Mouse (Mus musculus) erythroblast, embryonic 14.5 days (primary cell): ENCODE measurements around the gene S1pr3. TPM values are rescaled to one million over a fixed set of nuclear protein-coding genes. Genes with fewer than 3 reads are reported as not detected.

Experiments used
- H3K27me3 ChIP-seq: 2 replicates; pipeline ENCODE4 v1.6.1; 2012; ENCODE audit warnings: inconsistent platforms; ENCODE audit not compliant: control insufficient read depth
- H3K36me3 ChIP-seq: 2 replicates; pipeline ENCODE4 v1.6.1; 2012; ENCODE audit warnings: mild to moderate bottlenecking, inconsistent platforms; ENCODE audit not compliant: control insufficient read depth
- H3K4me1 ChIP-seq: 2 replicates; pipeline ENCODE4 v1.6.1; 2012; ENCODE audit warnings: inconsistent platforms; ENCODE audit not compliant: control insufficient read depth
- H3K4me3 ChIP-seq: replicated peaks from 2 replicates; pipeline ENCODE3; 2012; ENCODE audit warnings: moderate library complexity, mild to moderate bottlenecking, inconsistent platforms
- H3K9me3 ChIP-seq: 2 replicates; pipeline ENCODE4 v1.6.1; 2012; ENCODE audit warnings: low read length, inconsistent platforms, mixed read lengths; ENCODE audit not compliant: control insufficient read depth
- GATA1 ChIP-seq: IDR thresholded peaks from 2 replicates; pipeline ENCODE4 v1.6.1; 2012; ENCODE audit warnings: low read length, inconsistent platforms, mixed read lengths
- TAL1 ChIP-seq: IDR thresholded peaks from 3 replicates; pipeline ENCODE4 v1.6.1; 2012; ENCODE audit warnings: low read length, inconsistent platforms, mixed read lengths
- polyA plus RNA-seq: library from polyadenylated mRNA; stranded (reverse); fragments of >175 nt; gene quantifications from 2 replicates; pipeline ENCODE4 v1.2.3, GENCODE M21; 2012

The S1pr3 gene
- polyA plus RNA-seq, 1 experiment = 0.02 TPM

DNA sequence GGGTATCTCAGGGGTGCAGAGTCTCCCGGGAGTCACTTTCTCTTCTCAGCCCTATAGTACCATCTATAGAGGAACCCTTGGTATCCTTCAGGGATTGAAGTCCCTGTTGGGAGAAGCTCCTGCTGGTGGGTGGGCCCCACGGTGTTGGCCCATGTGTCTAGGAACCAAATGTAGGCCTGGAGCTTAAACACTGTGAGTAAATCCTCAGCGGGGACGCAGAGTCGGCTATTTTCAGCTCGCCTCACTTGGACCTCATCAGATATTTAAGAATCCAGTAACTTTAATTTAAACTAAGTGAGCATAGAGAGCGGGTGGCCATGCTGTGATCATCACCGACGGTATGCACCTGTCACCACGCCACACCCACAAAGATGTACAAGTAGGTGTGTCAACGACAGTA is 8.3 kb downstream of the S1pr3 start:
- no peaks in the 10 kb centered on the region for H3K4me1 ChIP-seq
- no peaks in the 10 kb centered on the region for H3K27me3 ChIP-seq
- peaks cover 4% of the 10 kb centered on the region for H3K9me3 ChIP-seq
- TF ChIP-seq TAL1 = no peak
- H3K36me3 ChIP-seq = no peaks in the 10 kb centered on the region
- H3K4me3 ChIP-seq = no peak overlapping the region

DNA sequence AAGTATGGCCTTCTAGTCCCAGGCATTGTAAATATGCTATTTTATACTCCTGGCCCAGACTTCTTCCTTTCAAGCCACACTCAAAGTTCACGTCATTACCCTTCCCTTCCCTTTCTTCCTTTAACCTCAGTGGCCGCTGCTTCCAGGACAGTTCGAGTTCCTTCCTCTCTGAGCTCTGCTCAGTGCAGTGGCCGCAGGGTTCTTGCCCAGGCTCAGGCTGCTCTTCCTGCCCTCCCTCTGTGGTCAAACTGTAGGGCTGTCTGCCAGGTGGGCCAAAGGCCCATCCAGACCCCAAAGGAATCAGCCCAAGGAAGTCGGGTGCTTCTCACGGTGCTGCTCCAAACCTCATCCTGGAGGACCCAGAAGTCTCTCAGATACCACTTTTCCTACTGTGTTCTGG is 9.4 kb downstream of the S1pr3 start:
- Histone ChIP-seq H3K4me3 (no peak overlapping the region), H3K4me1 (no peaks in the 10 kb centered on the region), H3K36me3 (no peaks in the 10 kb centered on the region), H3K9me3 (peaks cover 4% of the 10 kb centered on the region), H3K27me3 (no peaks in the 10 kb centered on the region)
- TF ChIP-seq GATA1 = no peak
- no peak for TF ChIP-seq TAL1

DNA sequence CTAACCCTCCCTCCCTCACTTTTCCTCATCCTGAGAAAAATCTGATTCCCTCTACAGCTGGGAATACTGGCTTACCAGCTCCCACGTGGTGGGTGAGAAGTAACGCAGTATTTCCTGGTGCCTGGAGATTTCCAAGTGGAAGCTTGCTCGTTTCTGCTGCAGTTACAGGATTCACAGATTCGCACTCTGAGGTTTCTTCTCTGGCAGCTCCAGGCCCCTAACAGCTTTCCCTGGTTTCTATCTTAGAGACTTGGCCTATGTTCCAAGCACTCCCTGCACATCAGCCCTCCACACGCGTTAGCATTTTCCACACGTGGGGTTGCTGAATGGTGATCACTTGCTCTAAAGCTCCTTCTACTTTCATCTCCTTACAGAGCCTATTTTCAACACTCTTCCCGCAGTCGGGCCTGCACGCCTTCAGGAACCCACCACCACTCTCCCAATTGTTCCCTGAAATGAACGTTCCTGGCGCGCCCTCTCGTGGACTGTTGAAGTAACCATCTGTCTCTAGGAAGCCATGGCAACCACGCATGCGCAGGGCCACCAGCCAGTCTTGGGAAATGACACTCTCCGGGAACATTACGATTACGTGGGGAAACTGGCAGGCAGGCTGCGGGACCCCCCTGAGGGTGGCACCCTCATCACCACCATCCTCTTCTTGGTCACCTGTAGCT is 10.0 kb downstream of the S1pr3 start:
- H3K36me3 ChIP-seq = no peaks in the 10 kb centered on the region
- peaks cover 4% of the 10 kb centered on the region for H3K9me3 ChIP-seq
- TF ChIP-seq TAL1 (no peak), GATA1 (no peak)
- no peaks in the 10 kb centered on the region for H3K27me3 ChIP-seq
- no peak overlapping the region for H3K4me3 ChIP-seq
- no peaks in the 10 kb centered on the region for H3K4me1 ChIP-seq

DNA sequence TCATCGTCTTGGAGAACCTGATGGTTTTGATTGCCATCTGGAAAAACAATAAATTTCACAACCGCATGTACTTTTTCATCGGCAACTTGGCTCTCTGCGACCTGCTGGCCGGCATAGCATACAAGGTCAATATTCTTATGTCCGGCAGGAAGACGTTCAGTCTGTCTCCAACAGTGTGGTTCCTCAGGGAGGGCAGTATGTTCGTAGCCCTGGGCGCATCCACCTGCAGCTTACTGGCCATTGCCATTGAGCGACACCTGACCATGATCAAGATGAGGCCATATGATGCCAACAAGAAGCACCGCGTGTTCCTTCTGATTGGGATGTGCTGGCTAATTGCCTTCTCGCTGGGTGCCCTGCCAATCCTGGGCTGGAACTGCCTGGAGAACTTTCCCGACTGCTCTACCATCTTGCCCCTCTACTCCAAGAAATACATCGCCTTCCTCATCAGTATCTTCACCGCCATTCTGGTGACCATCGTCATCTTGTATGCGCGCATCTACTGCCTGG is 10.6 kb downstream of the S1pr3 start:
- TF ChIP-seq GATA1 (no peak), TAL1 (no peak)
- Histone ChIP-seq H3K36me3 (no peaks in the 10 kb centered on the region), H3K4me3 (no peak overlapping the region), H3K4me1 (no peaks in the 10 kb centered on the region), H3K9me3 (peaks cover 4% of the 10 kb centered on the region), H3K27me3 (no peaks in the 10 kb centered on the region)

DNA sequence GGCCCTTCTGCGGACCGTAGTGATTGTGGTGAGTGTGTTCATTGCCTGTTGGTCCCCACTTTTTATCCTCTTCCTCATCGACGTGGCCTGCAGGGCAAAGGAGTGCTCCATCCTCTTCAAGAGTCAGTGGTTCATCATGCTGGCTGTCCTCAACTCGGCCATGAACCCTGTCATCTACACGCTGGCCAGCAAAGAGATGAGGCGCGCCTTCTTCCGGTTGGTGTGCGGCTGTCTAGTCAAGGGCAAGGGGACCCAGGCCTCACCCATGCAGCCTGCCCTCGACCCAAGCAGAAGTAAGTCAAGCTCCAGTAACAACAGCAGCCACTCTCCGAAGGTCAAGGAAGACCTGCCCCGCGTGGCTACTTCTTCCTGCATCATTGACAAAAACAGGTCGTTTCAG is 11.1 kb downstream of the S1pr3 start:
- Histone ChIP-seq H3K9me3 (peaks cover 4% of the 10 kb centered on the region), H3K4me1 (no peaks in the 10 kb centered on the region), H3K4me3 (no peak overlapping the region), H3K27me3 (no peaks in the 10 kb centered on the region), H3K36me3 (no peaks in the 10 kb centered on the region)
- TF ChIP-seq GATA1 (no peak), TAL1 (no peak)

DNA sequence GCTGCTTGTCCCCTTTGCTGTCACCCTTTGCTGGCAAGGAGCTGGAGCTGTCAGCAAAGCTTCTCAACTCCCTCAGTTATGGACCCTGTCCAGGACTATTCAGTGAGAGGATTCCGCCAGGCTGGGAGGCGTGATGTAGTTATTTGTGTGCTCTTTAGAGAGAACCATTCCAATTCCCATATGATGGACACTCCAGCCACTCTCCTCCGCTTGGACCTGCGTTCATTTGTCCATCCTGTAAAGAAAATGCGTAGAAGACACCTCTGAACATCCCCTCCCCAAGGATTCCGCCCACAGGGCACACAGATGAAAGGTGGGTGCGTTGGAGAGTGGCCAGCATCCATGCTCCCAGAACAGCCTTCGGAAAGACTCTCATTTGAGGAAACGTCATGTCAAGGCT is 12.4 kb downstream of the S1pr3 start:
- Histone ChIP-seq H3K9me3 (no peaks in the 10 kb centered on the region), H3K27me3 (no peaks in the 10 kb centered on the region), H3K4me3 (no peak overlapping the region), H3K36me3 (no peaks in the 10 kb centered on the region), H3K4me1 (no peaks in the 10 kb centered on the region)
- TF ChIP-seq TAL1 = no peak
- TF ChIP-seq GATA1 = no peak

DNA sequence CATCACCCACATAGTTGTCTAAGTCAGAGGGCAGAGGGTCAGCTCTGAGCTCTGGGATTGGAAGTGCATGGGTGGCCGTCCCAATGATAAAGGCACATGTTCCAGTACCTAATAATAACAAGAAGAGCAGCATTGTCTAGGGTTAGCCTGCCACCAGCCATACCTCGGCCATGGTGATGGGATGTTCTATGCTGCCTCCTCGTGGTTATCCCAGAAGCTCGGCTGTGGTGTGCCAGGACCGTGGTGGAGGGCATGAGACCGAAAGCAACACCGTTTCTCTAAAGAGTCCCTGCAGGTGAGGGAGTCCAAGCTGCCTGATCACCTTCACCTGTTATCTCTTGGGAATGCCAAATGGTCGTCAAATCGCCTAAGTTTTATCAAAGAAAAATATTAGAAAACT is 15.2 kb downstream of the S1pr3 start:
- H3K36me3 ChIP-seq = no peaks in the 10 kb centered on the region
- H3K4me1 ChIP-seq = no peaks in the 10 kb centered on the region
- H3K4me3 ChIP-seq = no peak overlapping the region
- no peaks in the 10 kb centered on the region for H3K9me3 ChIP-seq
- TF ChIP-seq GATA1 (no peak), TAL1 (no peak)
- no peaks in the 10 kb centered on the region for H3K27me3 ChIP-seq

DNA sequence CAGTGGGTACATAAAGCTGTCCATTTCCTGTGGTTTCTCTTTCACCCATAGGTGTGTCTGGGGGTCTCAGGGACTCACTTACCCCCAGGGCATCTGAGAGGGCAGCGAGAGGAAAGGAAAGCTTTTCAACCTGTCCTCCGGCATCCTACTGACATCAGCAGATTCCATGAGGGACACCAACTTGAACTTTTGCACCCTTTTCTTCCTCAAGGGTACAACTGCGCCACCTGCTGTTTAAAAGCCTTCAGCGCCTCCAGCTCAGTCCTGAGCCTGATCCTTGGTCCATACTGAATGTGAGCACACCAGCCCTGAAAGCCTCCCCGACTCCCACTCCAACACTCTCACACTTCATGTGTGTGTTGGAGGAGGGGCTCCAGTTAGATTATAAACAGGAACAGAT is 16.2 kb downstream of the S1pr3 start:
- H3K4me1 ChIP-seq = no peaks in the 10 kb centered on the region
- H3K9me3 ChIP-seq = no peaks in the 10 kb centered on the region
- no peaks in the 10 kb centered on the region for H3K36me3 ChIP-seq
- TF ChIP-seq GATA1 = no peak
- no peak for TF ChIP-seq TAL1
- no peaks in the 10 kb centered on the region for H3K27me3 ChIP-seq
- no peak overlapping the region for H3K4me3 ChIP-seq

DNA sequence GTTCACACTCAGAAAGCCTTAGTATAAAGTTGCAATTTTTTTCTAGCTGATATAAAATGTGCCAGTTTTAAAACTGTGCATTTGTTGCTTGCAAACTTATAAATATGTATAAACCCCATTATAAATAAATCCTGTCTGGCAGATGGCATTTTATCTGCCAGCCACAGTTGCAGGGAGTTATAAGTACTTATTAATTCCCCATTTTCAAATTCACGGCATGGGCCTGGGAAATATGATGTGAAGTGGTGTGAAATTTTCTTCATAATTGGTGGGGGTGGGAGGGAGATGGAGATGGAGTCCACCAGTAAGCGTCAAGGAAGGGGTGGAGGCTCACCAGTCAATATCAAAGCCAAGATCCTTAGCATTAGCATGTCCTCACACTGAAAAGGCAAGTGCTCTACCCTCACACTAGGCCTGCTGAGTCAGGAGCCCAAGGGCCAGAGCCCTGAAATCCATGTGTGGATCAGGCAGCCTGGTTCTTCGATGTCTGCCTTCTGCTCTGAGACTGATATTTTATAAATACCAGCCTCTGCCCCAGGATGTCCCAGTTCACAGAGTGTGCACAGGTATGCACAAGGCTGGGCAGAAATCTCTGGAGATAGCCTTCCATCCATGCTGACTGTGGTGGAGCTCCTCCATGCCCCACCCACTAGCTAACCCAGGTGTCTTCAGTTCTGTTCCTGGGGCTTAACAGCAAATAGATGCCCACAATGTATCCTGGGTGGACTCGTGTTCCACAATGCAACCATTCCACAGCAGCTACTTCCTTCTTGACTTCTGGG is 17.4 kb downstream of the S1pr3 start:
- TF ChIP-seq TAL1 = no peak
- TF ChIP-seq GATA1 = no peak
- Histone ChIP-seq H3K36me3 (no peaks in the 10 kb centered on the region), H3K4me3 (no peak overlapping the region)

More for the DNA sequence above, 17.4 kb downstream of the S1pr3 start:
- Histone ChIP-seq H3K4me1 (no peaks in the 10 kb centered on the region), H3K9me3 (no peaks in the 10 kb centered on the region), H3K27me3 (no peaks in the 10 kb centered on the region)
